Mouse (Mus musculus) midbrain, embryonic 11.5 days (tissue): ENCODE measurements at regions not wholly inside any gene's neighbourhood (a gene's known extent, or its start where the extent isn't known, plus 50 kb on each side); places are given as distances from the start of the nearest gene placed in this dataset.

Experiments used
- ATAC-seq: fragments of 200-750 bp; cut with Nextera tagmentation; 2 replicates; pipeline ENCODE4 v1.8.0; 2017; ENCODE audit warnings: moderate TSS enrichment, moderate library complexity; ENCODE audit not compliant: low FRiP score
- DNase-seq: peaks from one replicate; pipeline ENCODE4 v3.0.0; 2015; ENCODE audit warnings: low spot score; ENCODE audit errors: missing footprints
- H3K27ac ChIP-seq: fragments of 300-500 bp; sonication (generic); 2 replicates; pipeline ENCODE4 v1.5.1; 2014; ENCODE audit warnings: low read depth, low read length
- H3K27me3 ChIP-seq: fragments of 300-500 bp; sonication (generic); 2 replicates; pipeline ENCODE4 v1.6.1; 2014; ENCODE audit warnings: mild to moderate bottlenecking, low read length, moderate library complexity, mixed read lengths; ENCODE audit not compliant: control insufficient read depth, insufficient read depth
- H3K36me3 ChIP-seq: fragments of 300-500 bp; sonication (generic); 2 replicates; pipeline ENCODE4 v1.6.1; 2014; ENCODE audit warnings: mild to moderate bottlenecking, low read length, moderate library complexity, mixed read lengths; ENCODE audit not compliant: control insufficient read depth, insufficient read depth
- H3K4me1 ChIP-seq: fragments of 300-500 bp; sonication (generic); 2 replicates; pipeline ENCODE4 v1.6.1; 2014; ENCODE audit warnings: low read length; ENCODE audit not compliant: control insufficient read depth, insufficient read depth
- H3K4me2 ChIP-seq: fragments of 300-500 bp; sonication (generic); 2 replicates; pipeline ENCODE4 v1.6.1; 2014; ENCODE audit warnings: mild to moderate bottlenecking, moderate library complexity
- H3K4me3 ChIP-seq: fragments of 300-500 bp; sonication (generic); 2 replicates; pipeline ENCODE4 v1.5.1; 2014; ENCODE audit warnings: low read depth, low read length
- H3K9ac ChIP-seq: fragments of 300-500 bp; sonication (generic); 2 replicates; pipeline ENCODE4 v1.6.1; 2014; ENCODE audit warnings: low read length
- H3K9me3 ChIP-seq: fragments of 300-500 bp; sonication (generic); 2 replicates; pipeline ENCODE4 v1.6.1; 2016; ENCODE audit warnings: low read length; ENCODE audit not compliant: control insufficient read depth
- WGBS: fragments of 180-500 bp; shearing (Covaris S2); extraction: QIAGEN DNeasy Blood & Tissue Kit; methylation state at CpG from one replicate; pipeline ENCODE4 v1.1.7; 2014; 5-methylcytosine and 5-hydroxymethylcytosine counted together

DNA sequence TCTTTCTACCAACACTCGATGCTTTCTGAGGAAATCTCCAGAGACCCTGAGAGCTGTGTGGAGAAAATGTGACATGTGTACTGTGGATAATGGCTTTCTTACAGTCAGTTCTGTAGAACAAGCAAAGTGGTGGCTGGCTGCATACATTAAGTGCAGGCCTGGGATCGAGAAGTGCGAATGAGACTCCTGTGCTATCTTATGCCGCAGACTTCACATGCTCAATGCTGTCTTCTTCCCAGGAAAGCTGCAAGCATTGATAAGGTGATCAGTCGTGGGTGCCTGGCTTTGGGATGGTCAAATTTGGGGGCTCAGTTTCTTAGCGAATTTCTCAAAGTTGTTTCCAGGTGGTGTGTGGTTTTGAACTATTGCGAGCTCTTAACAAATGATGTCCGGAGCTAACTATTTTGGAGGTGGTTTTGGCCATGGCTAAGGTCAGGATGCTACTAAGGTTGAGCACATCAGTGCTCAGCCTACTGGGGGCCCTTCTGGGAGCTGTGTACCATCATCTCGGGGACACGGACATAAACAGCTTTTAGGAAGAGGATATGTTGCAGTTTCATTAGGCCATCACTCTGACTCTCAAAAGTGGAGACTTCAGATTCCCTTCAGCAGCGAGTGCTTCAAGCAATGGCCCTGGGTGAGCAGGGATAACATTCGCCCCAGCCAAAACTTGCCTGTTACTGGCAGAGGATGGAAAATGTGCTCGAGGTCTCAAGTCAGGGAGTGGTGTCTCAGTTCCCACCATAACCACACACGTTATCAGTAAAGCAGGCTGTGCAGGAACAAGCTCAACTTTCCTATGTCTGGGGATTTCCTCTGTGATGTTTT, 646.7 kb downstream of the Zfp706 start:
- no peak for DNase-seq
- WGBS, result 69% methylated on average over 14 of the region's 14 CpGs
- ATAC-seq, result no peak
- H3K4me1 ChIP-seq, result no peaks in the 10 kb centered on the region; the same call in 1 of the 2 replicates
- no peak overlapping the region for H3K4me3 ChIP-seq
- no peaks in the 10 kb centered on the region for H3K36me3 ChIP-seq
- no peak overlapping the region for H3K9ac ChIP-seq
- H3K27ac ChIP-seq, result no peak overlapping the region
- H3K9me3 ChIP-seq, result no peaks in the 10 kb centered on the region
- no peak overlapping the region for H3K4me2 ChIP-seq
- H3K27me3 ChIP-seq, result no peaks in the 10 kb centered on the region

DNA sequence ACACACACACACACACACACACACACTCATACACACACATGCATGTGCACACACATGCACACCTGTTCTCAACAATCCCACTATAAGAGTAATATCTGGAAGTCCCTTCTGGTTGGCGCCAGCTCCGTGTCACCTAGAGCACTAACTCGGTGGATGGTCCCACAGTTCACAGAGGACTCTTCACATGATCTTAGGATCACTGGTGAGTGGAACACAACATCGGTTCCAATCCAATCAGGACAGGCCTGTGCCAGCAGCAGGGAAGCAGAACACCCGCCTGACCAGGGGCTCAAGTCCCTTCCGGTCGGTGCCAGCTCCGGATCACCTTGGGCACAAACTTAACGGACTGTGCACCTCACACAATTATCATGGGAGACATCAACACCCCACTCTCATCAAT, 651.7 kb downstream of the Zfp706 start:
- ATAC-seq (no peak), DNase-seq (no peak)
- Histone ChIP-seq H3K4me2 (no peak overlapping the region), H3K9ac (no peak overlapping the region), H3K4me3 (no peak overlapping the region), H3K9me3 (no peaks in the 10 kb centered on the region), H3K27me3 (no peaks in the 10 kb centered on the region), H3K36me3 (no peaks in the 10 kb centered on the region), H3K4me1 (no peaks in the 10 kb centered on the region; the same call in 1 of the 2 replicates), H3K27ac (no peak overlapping the region)
- WGBS, result 95% methylated on average over 9 of the region's 9 CpGs

DNA sequence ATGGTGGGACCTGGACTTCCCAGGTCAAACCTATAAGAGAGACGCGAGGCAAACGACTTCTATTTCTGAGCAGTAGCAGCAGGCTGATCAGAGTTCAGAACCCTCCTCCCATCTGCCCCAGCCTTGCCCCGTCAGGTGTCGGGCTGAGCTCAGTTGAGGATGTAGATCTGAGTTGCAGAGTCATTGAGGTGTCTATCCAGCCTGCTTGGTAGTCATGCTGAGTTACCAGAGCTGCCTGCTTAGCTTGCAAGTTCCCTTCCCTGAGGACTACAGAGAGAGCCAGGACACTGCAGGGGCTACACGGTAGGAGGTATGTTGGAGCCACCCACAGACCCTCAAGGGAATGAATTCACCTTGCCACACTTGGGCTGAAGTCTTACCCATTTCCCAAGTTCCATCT, 653.0 kb downstream of the Zfp706 start:
- H3K9me3 ChIP-seq, result no peaks in the 10 kb centered on the region
- 91% methylated on average over 6 of the region's 6 CpGs for WGBS
- no peaks in the 10 kb centered on the region for H3K27me3 ChIP-seq
- ATAC-seq, result no peak
- no peaks in the 10 kb centered on the region for H3K36me3 ChIP-seq
- no peak overlapping the region for H3K9ac ChIP-seq
- no peak overlapping the region for H3K27ac ChIP-seq
- H3K4me2 ChIP-seq, result no peak overlapping the region
- no peak overlapping the region for H3K4me3 ChIP-seq
- H3K4me1 ChIP-seq, result no peaks in the 10 kb centered on the region
- DNase-seq, result no peak

DNA sequence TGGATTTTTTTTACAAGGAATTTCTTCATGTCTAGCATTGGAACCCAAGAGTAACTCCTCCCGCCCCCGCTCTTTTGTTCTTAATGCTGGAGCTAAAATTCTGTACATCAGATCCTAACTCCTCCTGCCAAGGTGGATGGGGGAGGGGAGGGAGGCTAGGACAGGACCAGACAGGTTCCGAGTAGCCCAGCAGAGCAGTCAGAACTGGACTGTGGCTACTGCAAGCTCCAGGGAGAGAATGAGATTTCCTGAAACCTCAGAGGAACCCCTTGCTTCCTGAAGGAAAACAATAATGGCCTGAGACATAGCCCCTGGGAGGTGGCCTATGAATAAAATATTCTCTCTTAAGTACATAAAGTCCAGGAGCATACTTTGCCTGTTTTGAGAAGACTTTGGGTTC, 653.8 kb downstream of the Zfp706 start:
- Histone ChIP-seq H3K27me3 (no peaks in the 10 kb centered on the region), H3K36me3 (no peaks in the 10 kb centered on the region), H3K4me3 (no peak overlapping the region), H3K9ac (no peak overlapping the region), H3K4me2 (no peak overlapping the region), H3K4me1 (no peaks in the 10 kb centered on the region), H3K9me3 (no peaks in the 10 kb centered on the region), H3K27ac (no peak overlapping the region)
- no peak for DNase-seq
- 87% methylated on average over 3 of the region's 3 CpGs for WGBS
- no peak for ATAC-seq

DNA sequence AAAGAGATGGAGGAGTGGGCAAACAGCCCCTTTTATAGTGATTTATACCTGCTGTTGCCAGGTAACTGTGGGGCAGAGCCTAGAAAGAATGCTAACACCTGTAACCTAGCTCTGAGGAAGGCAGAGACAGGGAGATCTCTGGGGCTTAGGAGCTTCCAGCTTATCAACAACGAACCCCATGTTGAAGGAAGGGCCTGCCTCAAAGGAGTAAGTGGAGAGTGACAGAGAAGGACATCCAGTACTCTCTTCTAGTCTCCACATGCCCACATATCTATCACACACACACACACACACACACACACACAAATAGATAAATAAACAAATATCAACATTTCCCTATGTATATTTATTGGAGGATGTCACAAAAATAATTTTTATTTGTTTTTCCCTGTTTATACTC, 654.6 kb downstream of the Zfp706 start:
- H3K36me3 ChIP-seq, result no peaks in the 10 kb centered on the region
- 76% methylated on average over 1 of the region's 1 CpGs for WGBS
- H3K9me3 ChIP-seq, result no peaks in the 10 kb centered on the region
- H3K4me1 ChIP-seq, result no peaks in the 10 kb centered on the region
- H3K27me3 ChIP-seq, result no peaks in the 10 kb centered on the region
- ATAC-seq (no peak), DNase-seq (no peak)
- no peak overlapping the region for H3K27ac ChIP-seq
- H3K4me2 ChIP-seq, result no peak overlapping the region
- no peak overlapping the region for H3K9ac ChIP-seq
- no peak overlapping the region for H3K4me3 ChIP-seq

DNA sequence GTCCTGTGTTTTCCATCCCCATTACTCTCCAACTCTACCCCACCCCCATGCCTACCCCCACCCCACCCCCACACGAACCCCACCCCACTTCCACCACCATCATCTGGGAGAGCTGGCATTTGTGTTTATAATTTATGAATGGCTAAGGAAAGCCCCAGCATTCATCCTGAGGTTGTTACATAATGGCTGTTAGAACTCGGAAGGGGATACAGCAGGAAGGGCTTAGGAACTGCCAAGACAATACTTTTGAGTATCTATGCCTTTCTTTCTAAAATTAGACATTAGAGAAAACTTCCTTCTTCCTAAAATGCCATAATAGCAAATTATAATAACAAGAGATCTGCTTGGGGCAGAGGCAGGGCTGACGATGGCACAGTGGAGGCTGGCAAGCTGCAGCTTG, 655.9 kb downstream of the Zfp706 start:
- ATAC-seq (no peak), DNase-seq (no peak)
- Histone ChIP-seq H3K4me3 (no peak overlapping the region), H3K9me3 (no peaks in the 10 kb centered on the region), H3K27me3 (no peaks in the 10 kb centered on the region), H3K27ac (no peak overlapping the region), H3K4me2 (no peak overlapping the region), H3K36me3 (no peaks in the 10 kb centered on the region), H3K9ac (no peak overlapping the region), H3K4me1 (no peaks in the 10 kb centered on the region)
- WGBS, result 56% methylated on average over 3 of the region's 3 CpGs

DNA sequence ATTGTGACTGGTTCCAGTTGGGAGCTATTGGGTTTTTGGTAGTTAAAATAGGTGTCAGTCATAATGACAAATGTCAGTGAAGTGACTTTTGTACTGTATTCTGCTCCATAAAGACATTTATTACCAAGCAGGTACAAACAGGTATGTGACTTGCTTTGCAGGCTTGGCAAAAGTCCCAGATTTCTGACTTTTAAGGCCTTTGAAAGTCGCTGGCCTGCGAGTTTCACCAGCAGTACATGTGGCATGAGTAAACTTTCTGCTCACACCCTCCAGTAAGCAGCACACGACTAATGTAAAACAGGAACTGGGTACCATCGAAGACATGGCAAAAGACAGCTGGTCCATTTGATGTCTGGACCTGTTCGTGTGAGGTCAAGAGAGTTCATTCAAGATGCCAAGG, 659.2 kb downstream of the Zfp706 start:
- H3K9ac ChIP-seq, result no peak overlapping the region
- no peaks in the 10 kb centered on the region for H3K36me3 ChIP-seq
- WGBS, result 85% methylated on average over 5 of the region's 5 CpGs
- H3K27me3 ChIP-seq, result no peaks in the 10 kb centered on the region
- H3K4me3 ChIP-seq, result no peak overlapping the region
- no peaks in the 10 kb centered on the region for H3K4me1 ChIP-seq
- ATAC-seq, result no peak
- no peak for DNase-seq
- H3K9me3 ChIP-seq, result no peaks in the 10 kb centered on the region
- no peak overlapping the region for H3K4me2 ChIP-seq
- H3K27ac ChIP-seq, result no peak overlapping the region

DNA sequence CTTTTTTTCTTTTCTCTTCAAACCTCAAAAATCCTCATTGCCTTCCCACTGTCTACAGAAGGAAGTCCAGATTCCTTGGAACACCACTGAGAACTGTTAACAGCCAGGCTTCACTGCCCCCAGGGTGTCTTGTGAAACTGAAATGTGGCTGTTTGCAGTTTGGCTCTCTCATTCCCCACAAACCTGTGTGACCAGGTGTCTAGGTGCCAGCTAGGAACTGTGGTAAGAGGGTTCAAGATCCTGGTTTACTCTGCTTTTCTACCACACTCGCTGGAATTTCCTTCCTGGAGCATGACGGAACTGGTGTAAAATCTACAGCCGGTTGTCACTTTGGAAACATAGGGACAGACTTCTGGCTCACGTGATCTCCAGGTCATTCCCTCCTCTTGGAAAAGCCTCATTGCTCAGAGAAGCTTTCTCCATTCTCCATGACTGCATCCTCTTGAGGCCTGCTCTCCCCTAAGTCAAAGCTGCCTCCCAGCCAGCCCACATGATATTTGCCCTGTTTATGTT, 660.2 kb downstream of the Zfp706 start:
- no peaks in the 10 kb centered on the region for H3K4me1 ChIP-seq
- DNase-seq (no peak), ATAC-seq (no peak)
- H3K4me2 ChIP-seq, result no peak overlapping the region
- H3K36me3 ChIP-seq, result no peaks in the 10 kb centered on the region
- H3K9me3 ChIP-seq, result no peaks in the 10 kb centered on the region
- H3K9ac ChIP-seq, result no peak overlapping the region
- no peak overlapping the region for H3K27ac ChIP-seq
- no peaks in the 10 kb centered on the region for H3K27me3 ChIP-seq
- WGBS, result 85% methylated on average over 4 of the region's 4 CpGs
- no peak overlapping the region for H3K4me3 ChIP-seq

DNA sequence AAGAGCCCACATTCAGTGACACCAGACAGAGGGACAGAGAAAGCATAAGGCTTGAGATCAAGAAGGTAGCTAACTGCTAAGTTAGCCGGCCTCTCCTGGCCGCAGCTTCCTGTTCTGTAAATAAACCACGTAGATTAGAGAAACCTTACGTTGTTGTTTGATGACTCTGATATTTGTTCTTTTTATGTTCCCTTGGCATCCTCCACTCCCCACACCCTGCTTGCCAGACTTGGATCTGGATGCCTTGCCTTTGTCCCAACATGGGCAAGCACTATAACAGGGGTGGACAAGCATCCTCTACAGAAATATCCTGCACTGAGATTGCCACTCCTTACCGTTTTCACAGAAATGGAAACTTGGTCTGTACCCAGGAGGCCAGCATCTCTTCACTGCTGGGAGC, 661.4 kb downstream of the Zfp706 start:
- no peak for ATAC-seq
- Histone ChIP-seq H3K9ac (no peak overlapping the region), H3K27ac (no peak overlapping the region), H3K27me3 (no peaks in the 10 kb centered on the region), H3K4me2 (no peak overlapping the region), H3K4me3 (no peak overlapping the region), H3K36me3 (no peaks in the 10 kb centered on the region), H3K4me1 (no peaks in the 10 kb centered on the region), H3K9me3 (no peaks in the 10 kb centered on the region)
- 82% methylated on average over 5 of the region's 5 CpGs for WGBS
- no peak for DNase-seq
